Mouse (Mus musculus) olfactory bulb, adult 2 months (tissue): ENCODE measurements around the gene Dazap1.

Experiments used
- CTCF ChIP-seq: fragments of 200-500 bp; IDR thresholded peaks from 2 replicates; pipeline ENCODE4 v1.5.1; 2012; ENCODE audit warnings: low read depth, mild to moderate bottlenecking, low read length, moderate library complexity; ENCODE audit not compliant: insufficient read depth
- POLR2A ChIP-seq: fragments of 200-500 bp; IDR thresholded peaks from 2 replicates; pipeline ENCODE4 v1.6.1; 2012; ENCODE audit warnings: mild to moderate bottlenecking, low read depth, low read length, moderate library complexity; ENCODE audit not compliant: insufficient read depth

DNA sequence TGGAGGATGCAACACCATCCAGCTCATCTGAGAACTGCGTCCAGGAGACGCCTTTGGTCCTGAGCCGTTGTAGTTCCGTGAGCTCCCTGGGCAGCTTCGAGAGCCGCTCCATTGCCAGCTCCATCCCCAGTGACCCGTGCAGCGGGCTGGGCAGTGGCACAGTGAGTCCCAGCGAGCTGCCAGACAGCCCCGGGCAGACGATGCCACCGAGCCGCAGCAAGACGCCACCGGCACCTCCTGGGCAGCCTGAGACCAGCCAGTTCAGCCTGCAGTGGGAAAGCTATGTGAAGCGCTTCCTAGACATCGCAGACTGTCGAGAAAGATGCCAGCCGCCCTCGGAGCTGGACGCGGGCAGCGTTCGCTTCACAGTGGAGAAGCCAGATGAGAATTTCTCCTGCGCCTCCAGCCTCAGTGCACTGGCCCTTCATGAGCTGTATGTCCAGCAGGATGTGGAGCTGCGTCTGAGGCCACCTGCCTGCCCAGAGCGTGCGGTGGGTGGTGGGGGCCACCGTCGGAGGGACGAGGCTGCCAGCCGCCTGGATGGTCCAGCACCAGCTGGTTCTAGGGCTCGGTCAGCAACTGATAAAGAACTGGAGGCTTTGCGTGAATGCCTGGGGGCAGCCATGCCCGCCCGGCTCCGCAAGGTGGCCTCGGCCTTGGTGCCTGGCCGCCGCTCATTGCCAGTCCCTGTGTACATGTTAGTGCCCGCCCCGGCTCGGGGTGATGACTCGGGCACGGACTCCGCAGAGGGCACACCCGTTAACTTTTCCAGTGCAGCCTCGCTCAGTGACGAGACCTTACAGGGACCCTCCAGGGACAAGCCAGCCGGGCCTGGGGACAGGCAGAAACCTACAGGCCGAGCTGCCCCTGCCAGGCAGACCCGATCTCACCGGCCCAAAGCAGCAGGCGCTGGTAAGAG, 51.6 kb downstream of the Dazap1 start:
- TF ChIP-seq POLR2A (no peak), CTCF (no peak)
